In genomic region chr5:115070457-115070856, GRCm38 (mm10) we compare ENCODE assay signal across 1 mouse cellular context.
TF ChIP-seq lines count a peak whose summit lies in the region.

No protein-coding gene starts in this region.

TF ChIP-seq in MEL, 35 proteins besides CTCF, POLR2A, EP300 and RAD21 (continued from another document):
- TF ChIP-seq JUND (IDR thresholded peaks at IDR 0.05; ENCODE audit: low read depth, low read length) = no peak
- TF ChIP-seq ZKSCAN1 (IDR thresholded peaks at IDR 0.05; ENCODE audit: low read depth, low read length) = no peak
- TF ChIP-seq MEF2A (IDR thresholded peaks at IDR 0.05; ENCODE audit: extremely low read depth, insufficient replicate concordance, low read depth, low read length, poor library complexity, severe bottlenecking) = no peak
- TF ChIP-seq GATA1 (IDR thresholded peaks at IDR 0.05; ENCODE audit: low read depth, low read length) = no peak
- no peak for TF ChIP-seq E2F4 (IDR thresholded peaks at IDR 0.05; ENCODE audit: borderline replicate concordance, low read depth, low read length)
- no peak for TF ChIP-seq CHD1 (IDR thresholded peaks at IDR 0.05; ENCODE audit: low read depth, low read length)
- TF ChIP-seq POLR2AphosphoS2 (IDR thresholded peaks at IDR 0.05; ENCODE audit: low read length) = no peak
- TF ChIP-seq BHLHE40 (IDR thresholded peaks at IDR 0.05; ENCODE audit: borderline replicate concordance, low read depth, low read length) = no peak
- 0 out of 2 replicates have a peak, but pooled peaks have one; percentile 25 for TF ChIP-seq TBP (IDR thresholded peaks at IDR 0.05; ENCODE audit: low read depth, low read length)
- TF ChIP-seq GABPA (IDR thresholded peaks at IDR 0.05; ENCODE audit: low read depth, low read length) = no peak
- TF ChIP-seq TAL1 (IDR thresholded peaks at IDR 0.05; ENCODE audit: low read length) = no peak
